Mouse (Mus musculus) hindbrain, postnatal 0 days (tissue): ENCODE results near the gene Cib2. TPM values are rescaled to one million over a fixed set of nuclear protein-coding genes. Genes with fewer than 3 reads are reported as not detected.

Experiments used
- ATAC-seq: fragments of 200-750 bp; cut with Nextera tagmentation; 2 replicates; pipeline ENCODE4 v1.8.0; 2017; ENCODE audit warnings: mild to moderate bottlenecking, moderate TSS enrichment, moderate library complexity
- DNase-seq: peaks from one replicate; pipeline ENCODE4 v3.0.0-alpha.2; 2015; ENCODE audit warnings: low spot score
- H3K27ac ChIP-seq: fragments of 300-500 bp; sonication (generic); 2 replicates; pipeline ENCODE4 v1.5.1; 2014; ENCODE audit warnings: mild to moderate bottlenecking
- H3K27me3 ChIP-seq: fragments of 300-500 bp; sonication (generic); 2 replicates; pipeline ENCODE4 v1.6.1; 2014; ENCODE audit warnings: low read length, mixed read lengths; ENCODE audit not compliant: insufficient read depth
- H3K36me3 ChIP-seq: fragments of 300-500 bp; sonication (generic); 2 replicates; pipeline ENCODE4 v1.6.1; 2014; ENCODE audit warnings: low read length, mixed read lengths; ENCODE audit not compliant: insufficient read depth
- H3K4me1 ChIP-seq: fragments of 300-500 bp; sonication (generic); 2 replicates; pipeline ENCODE4 v1.6.1; 2014; ENCODE audit warnings: antibody characterized with exemption, low read length, mixed read lengths; ENCODE audit not compliant: insufficient read depth
- H3K4me2 ChIP-seq: fragments of 300-500 bp; sonication (generic); 2 replicates; pipeline ENCODE4 v1.6.1; 2014; ENCODE audit warnings: low read depth, mild to moderate bottlenecking, low read length, moderate library complexity, mixed read lengths
- H3K4me3 ChIP-seq: fragments of 300-500 bp; sonication (generic); 2 replicates; pipeline ENCODE4 v1.5.1; 2014; ENCODE audit warnings: low read length
- H3K9ac ChIP-seq: fragments of 300-500 bp; sonication (generic); replicated peaks from 2 replicates; pipeline ENCODE4 v1.6.1; 2014; ENCODE audit warnings: mild to moderate bottlenecking, low read length, moderate library complexity, mixed read lengths
- H3K9me3 ChIP-seq: fragments of 300-500 bp; sonication (generic); 2 replicates; pipeline ENCODE4 v1.6.1; 2016; ENCODE audit warnings: low read length, mixed read lengths
- CTCF ChIP-seq: IDR thresholded peaks from 2 replicates; pipeline ENCODE4 v1.5.1; 2016; ENCODE audit warnings: antibody characterized with exemption, control low read depth, low read depth
- WGBS: fragments of 180-500 bp; shearing (Covaris S2); extraction: QIAGEN DNeasy Blood & Tissue Kit; methylation state at CpG from one replicate; pipeline ENCODE4 v1.1.7; 2014; 5-methylcytosine and 5-hydroxymethylcytosine counted together
- polyA plus RNA-seq: library from polyadenylated mRNA; unstranded; fragments of >200 nt; fragmentation: Nextera tagmentation; extraction: Ambion mirVana; gene quantifications from 2 replicates; pipeline ENCODE4 v1.2.1, GENCODE M21; 2015
- total RNA-seq: library from RNA; depleted of rRNA; stranded (reverse); fragments of >200 nt; gene quantifications from 2 replicates; pipeline ENCODE4 v1.2.3, GENCODE M21; 2014

Cib2 gene
- total and polyA plus RNA-seq, 2 experiments from 2014 or later, result 53.8 to 88.1 TPM

DNA sequence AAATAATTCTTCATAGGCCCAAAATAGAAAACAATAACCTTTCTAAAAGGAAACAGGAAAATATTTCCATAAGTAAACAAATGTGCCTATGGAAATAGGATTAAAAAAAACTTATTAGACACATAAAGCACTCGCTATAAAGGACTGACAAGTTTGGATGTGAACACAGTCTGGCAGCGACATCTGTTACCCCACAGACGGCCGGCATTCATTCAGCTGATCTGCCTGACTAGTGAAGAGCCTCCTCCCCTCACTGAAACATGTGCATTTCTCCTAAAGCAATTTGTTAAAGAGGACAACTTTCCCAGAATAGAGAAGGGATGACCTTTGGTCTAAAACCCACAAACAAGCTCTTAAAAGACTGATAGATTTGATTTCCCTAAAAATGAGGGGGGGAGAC lies 23.0 kb downstream of the Cib2 start:
- H3K27ac ChIP-seq, result no peak overlapping the region
- TF ChIP-seq CTCF, result no peak
- no peak overlapping the region for H3K4me2 ChIP-seq
- no peak overlapping the region for H3K9ac ChIP-seq
- WGBS, result 13% methylated on average over 4 of the region's 4 CpGs
- H3K9me3 ChIP-seq, result no peaks in the 10 kb centered on the region
- ATAC-seq (no peak), DNase-seq (peak; percentile 41)
- H3K36me3 ChIP-seq, result no peaks in the 10 kb centered on the region
- no peaks in the 10 kb centered on the region for H3K27me3 ChIP-seq
- H3K4me1 ChIP-seq, result peaks cover 18% of the 10 kb centered on the region
- no peak overlapping the region for H3K4me3 ChIP-seq

DNA sequence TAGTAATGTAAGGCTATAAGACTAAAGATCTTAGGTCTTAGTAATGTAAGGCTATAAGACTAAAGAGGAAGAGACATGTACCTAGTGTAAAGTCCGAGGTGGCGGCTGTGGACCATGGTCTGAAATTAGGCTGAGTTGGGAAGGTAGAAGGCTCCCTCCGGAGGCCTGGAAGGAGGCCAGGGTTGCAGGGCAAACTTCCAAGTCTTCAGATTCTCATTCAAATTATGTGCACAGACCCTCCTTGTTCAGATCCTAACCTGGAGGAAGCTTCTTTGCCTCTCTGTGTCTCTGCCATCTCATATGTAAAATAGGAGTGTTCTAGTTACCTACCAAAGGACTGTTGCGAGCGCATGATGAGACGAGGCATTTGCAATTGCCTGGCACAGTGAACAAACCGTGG lies 23.8 kb downstream of the Cib2 start:
- Histone ChIP-seq H3K36me3 (no peaks in the 10 kb centered on the region), H3K27ac (no peak overlapping the region), H3K4me1 (peaks cover 18% of the 10 kb centered on the region), H3K27me3 (no peaks in the 10 kb centered on the region), H3K4me2 (no peak overlapping the region), H3K4me3 (no peak overlapping the region), H3K9me3 (no peaks in the 10 kb centered on the region), H3K9ac (no peak overlapping the region)
- 46% methylated on average over 7 of the region's 7 CpGs for WGBS
- TF ChIP-seq CTCF, result no peak
- ATAC-seq (no peak), DNase-seq (peak; percentile 52)

DNA sequence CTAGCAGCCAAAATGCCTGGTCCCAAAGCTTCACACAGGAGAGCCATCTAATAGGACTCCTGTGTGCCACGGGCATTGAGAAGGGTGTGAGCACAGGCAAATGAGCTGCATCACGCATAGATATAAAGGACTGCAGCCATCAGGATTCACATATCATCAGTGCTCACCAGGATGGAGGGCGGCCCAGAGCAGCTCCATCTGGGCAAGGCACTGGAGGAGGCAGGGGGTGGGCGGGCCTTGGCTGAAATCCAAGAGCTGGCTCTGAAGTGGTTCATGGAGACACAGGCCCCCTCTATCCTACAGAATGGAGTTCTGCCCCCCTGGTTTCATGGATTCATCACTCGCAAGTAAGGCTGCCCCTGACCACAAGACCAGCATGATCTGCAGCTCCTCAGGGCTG lies 26.0 kb downstream of the Cib2 start:
- 32% methylated on average over 5 of the region's 5 CpGs for WGBS
- peak overlapping the region; percentile 70 for H3K27ac ChIP-seq

DNA sequence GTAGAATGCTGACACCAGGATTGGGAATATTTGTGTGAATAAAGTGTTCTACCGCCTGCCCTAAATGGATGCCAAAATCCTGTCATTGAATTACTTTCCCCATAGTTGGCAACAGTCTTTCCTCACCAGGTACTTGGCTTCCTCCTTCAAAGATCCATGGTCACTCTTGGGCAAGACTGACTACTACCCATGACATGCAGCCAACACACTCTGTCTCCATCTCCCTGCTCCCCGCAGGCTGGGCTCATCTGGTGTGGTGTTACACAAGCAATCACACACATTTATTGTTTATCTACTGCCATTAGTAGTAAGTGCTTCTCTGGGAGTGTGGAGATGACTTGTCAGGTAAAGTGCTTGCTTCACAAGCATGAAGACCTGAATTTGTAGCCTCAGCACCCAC lies 27.1 kb downstream of the Cib2 start:
- no peak overlapping the region for H3K9ac ChIP-seq
- ATAC-seq (no peak), DNase-seq (peak; percentile 37)
- H3K4me3 ChIP-seq, result no peak overlapping the region
- H3K27ac ChIP-seq, result no peak overlapping the region
- no peak for TF ChIP-seq CTCF
- H3K36me3 ChIP-seq, result no peaks in the 10 kb centered on the region
- peaks cover 18% of the 10 kb centered on the region for H3K4me1 ChIP-seq
- H3K27me3 ChIP-seq, result no peaks in the 10 kb centered on the region
- H3K4me2 ChIP-seq, result no peak overlapping the region
- WGBS, result 53% methylated on average over 2 of the region's 2 CpGs
- H3K9me3 ChIP-seq, result no peaks in the 10 kb centered on the region

More for the DNA sequence above, 26.0 kb downstream of the Cib2 start:
- TF ChIP-seq CTCF, result no peak
- no peak overlapping the region for H3K4me3 ChIP-seq
- H3K9ac ChIP-seq, result no peak overlapping the region
- no peaks in the 10 kb centered on the region for H3K27me3 ChIP-seq
- H3K4me1 ChIP-seq, result peaks cover 18% of the 10 kb centered on the region
- no peaks in the 10 kb centered on the region for H3K36me3 ChIP-seq
- H3K4me2 ChIP-seq, result no peak overlapping the region
- ATAC-seq (peak; percentile 87), DNase-seq (peak; percentile 82)
- H3K9me3 ChIP-seq, result no peaks in the 10 kb centered on the region

DNA sequence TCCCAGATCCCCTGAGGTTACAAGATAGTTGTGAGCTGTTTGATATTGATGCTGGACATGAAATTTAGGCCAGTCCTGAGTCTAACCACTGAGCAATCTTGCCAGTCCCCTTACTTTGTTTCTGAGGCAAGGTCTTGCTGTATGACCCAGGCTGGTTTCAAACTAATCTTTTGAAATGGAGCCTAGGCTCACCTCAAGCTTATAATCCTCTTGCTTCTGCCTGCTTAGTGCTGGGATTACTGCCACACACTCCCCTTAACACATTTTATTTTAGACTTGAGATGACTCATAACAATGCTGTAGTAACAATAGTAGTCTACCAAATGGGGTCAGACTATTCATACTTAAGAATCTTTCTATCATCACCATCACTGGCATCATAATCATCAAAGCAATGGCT lies 28.6 kb downstream of the Cib2 start:
- no peak overlapping the region for H3K9ac ChIP-seq
- no peak overlapping the region for H3K4me2 ChIP-seq
- peaks cover 9% of the 10 kb centered on the region; the same call in 1 of the 2 replicates for H3K4me1 ChIP-seq
- no peaks in the 10 kb centered on the region for H3K9me3 ChIP-seq
- DNase-seq, result no peak
- H3K4me3 ChIP-seq, result no peak overlapping the region
- no peaks in the 10 kb centered on the region for H3K27me3 ChIP-seq
- TF ChIP-seq CTCF, result no peak
- no peaks in the 10 kb centered on the region for H3K36me3 ChIP-seq
- ATAC-seq, result no peak
- H3K27ac ChIP-seq, result no peak overlapping the region

DNA sequence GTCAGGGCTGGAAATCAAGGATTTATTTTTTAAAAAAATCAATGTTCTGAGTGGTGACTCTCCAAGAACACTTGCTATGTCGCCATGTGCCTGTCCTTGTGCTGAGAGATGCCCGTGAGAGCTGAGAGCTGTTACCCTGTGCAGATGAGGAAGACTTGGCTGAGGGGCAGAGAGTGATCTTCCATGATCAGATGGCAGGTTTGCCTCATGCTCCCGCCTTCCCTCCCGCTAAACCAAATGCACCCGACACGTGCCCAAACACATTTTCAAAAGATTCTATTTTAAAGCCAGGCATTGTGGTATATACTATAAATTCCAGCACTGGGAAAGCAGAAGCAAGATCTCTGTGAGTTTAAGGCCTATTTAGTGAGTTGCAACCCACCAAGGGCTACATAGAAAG lies 29.2 kb downstream of the Cib2 start:
- Histone ChIP-seq H3K27me3 (no peaks in the 10 kb centered on the region), H3K9ac (no peak overlapping the region), H3K4me3 (no peak overlapping the region), H3K9me3 (no peaks in the 10 kb centered on the region), H3K4me2 (no peak overlapping the region), H3K4me1 (0 out of 2 replicates have a peak, but pooled peaks cover 7% of the 10 kb centered on the region), H3K36me3 (no peaks in the 10 kb centered on the region), H3K27ac (no peak overlapping the region)
- TF ChIP-seq CTCF, result no peak
- WGBS, result 86% methylated on average over 6 of the region's 6 CpGs
- ATAC-seq, result no peak
- DNase-seq, result no peak

DNA sequence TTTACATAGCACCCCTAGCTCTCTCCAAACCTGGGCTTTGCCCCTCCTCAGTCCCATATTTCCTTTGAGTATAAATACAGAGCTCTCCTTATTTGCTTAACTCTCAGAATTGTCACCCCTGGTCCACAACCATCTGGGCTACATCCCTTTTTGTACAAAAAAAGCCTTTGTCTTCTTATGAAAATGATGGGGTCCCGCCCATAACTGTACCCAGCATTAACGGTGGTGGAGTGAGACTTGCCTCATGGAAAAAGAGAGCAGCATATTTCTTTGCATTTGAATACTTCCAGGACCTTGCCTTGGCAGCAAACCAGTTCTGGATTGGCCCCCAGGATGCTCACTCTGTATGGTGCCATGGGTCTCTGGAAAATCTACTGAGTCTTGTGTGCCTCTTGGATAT lies 30.1 kb downstream of the Cib2 start:
- TF ChIP-seq CTCF, result no peak
- ATAC-seq, result no peak
- DNase-seq, result no peak
- H3K36me3 ChIP-seq, result no peaks in the 10 kb centered on the region
- H3K4me2 ChIP-seq, result no peak overlapping the region
- no peaks in the 10 kb centered on the region for H3K27me3 ChIP-seq
- WGBS, result 63% methylated on average over 2 of the region's 2 CpGs
- no peaks in the 10 kb centered on the region for H3K9me3 ChIP-seq
- H3K27ac ChIP-seq, result no peak overlapping the region
- H3K9ac ChIP-seq, result no peak overlapping the region
- no peak overlapping the region for H3K4me3 ChIP-seq
- 0 out of 2 replicates have a peak, but pooled peaks cover 7% of the 10 kb centered on the region for H3K4me1 ChIP-seq
